Mouse (Mus musculus): ENCODE results near the gene Lmna.

- TF ChIP-seq CTCF (IDR thresholded peaks at IDR 0.05; ENCODE audit: extremely low read depth, insufficient read depth, insufficient read length, insufficient replicate concordance) (no peak), POLR2A (IDR thresholded peaks at IDR 0.05; ENCODE audit: low read depth, low read length) (no peak)
Observed at GRCm38 (mm10) chr3:88460983-88461696, 48.6 kb downstream of the Lmna start, which contains the start of gene Sema4a.
